Mouse (Mus musculus) kidney, embryonic 14.5 days (tissue): ENCODE measurements around the gene St8sia4. TPM values are rescaled to one million over a fixed set of nuclear protein-coding genes. Genes with fewer than 3 reads are reported as not detected.

ENCODE experiments used
- ATAC-seq: fragments of 200-750 bp; cut with Nextera tagmentation; 2 replicates; pipeline ENCODE4 v1.8.0; 2017; ENCODE audit warnings: moderate number of reproducible peaks, mild to moderate bottlenecking, moderate TSS enrichment, moderate library complexity; ENCODE audit not compliant: low FRiP score, low TSS enrichment
- H3K27ac ChIP-seq: fragments of 300-500 bp; sonication (generic); 2 replicates; pipeline ENCODE4 v1.5.1; 2014; ENCODE audit warnings: low read depth, mild to moderate bottlenecking, low read length, moderate library complexity, mixed read lengths
- H3K27me3 ChIP-seq: fragments of 300-500 bp; sonication (generic); 2 replicates; pipeline ENCODE4 v1.6.1; 2014; ENCODE audit warnings: mild to moderate bottlenecking, low read length; ENCODE audit not compliant: control insufficient read depth, insufficient read depth
- H3K36me3 ChIP-seq: fragments of 300-500 bp; sonication (generic); 2 replicates; pipeline ENCODE4 v1.6.1; 2014; ENCODE audit warnings: low read length, mixed read lengths; ENCODE audit not compliant: control insufficient read depth, insufficient read depth
- H3K4me1 ChIP-seq: fragments of 300-500 bp; sonication (generic); 2 replicates; pipeline ENCODE4 v1.6.1; 2014; ENCODE audit warnings: low read length, mixed read lengths; ENCODE audit not compliant: control insufficient read depth, insufficient read depth
- H3K4me2 ChIP-seq: fragments of 300-500 bp; sonication (generic); replicated peaks from 2 replicates; pipeline ENCODE4 v1.6.1; 2014; ENCODE audit warnings: low read depth, mild to moderate bottlenecking, low read length
- H3K4me3 ChIP-seq: fragments of 300-500 bp; sonication (generic); 2 replicates; pipeline ENCODE4 v1.5.1; 2014; ENCODE audit warnings: mild to moderate bottlenecking, low read length
- H3K9ac ChIP-seq: fragments of 300-500 bp; sonication (generic); 2 replicates; pipeline ENCODE4 v1.6.1; 2014; ENCODE audit warnings: low read depth, mild to moderate bottlenecking, low read length, moderate library complexity
- H3K9me3 ChIP-seq: fragments of 300-500 bp; sonication (generic); 2 replicates; pipeline ENCODE4 v1.6.1; 2016; ENCODE audit warnings: low read length; ENCODE audit not compliant: control insufficient read depth
- WGBS: fragments of 180-500 bp; shearing (Covaris S2); extraction: QIAGEN DNeasy Blood & Tissue Kit; methylation state at CpG from one replicate; pipeline ENCODE4 v1.1.7; 2014; 5-methylcytosine and 5-hydroxymethylcytosine counted together
- polyA plus RNA-seq: library from polyadenylated mRNA; unstranded; fragments of >200 nt; fragmentation: Nextera tagmentation; extraction: Ambion mirVana; gene quantifications from 2 replicates; pipeline ENCODE4 v1.2.1, GENCODE M21; 2014

Gene St8sia4
- polyA plus RNA-seq, 1 experiment from 2014 or later = 4.0 TPM

- no peak overlapping the region for H3K27ac ChIP-seq
- H3K4me3 ChIP-seq = no peak overlapping the region
- H3K9me3 ChIP-seq = no peaks in the 10 kb centered on the region
Measured at GRCm38 (mm10) chr1:95664321-95664825, 3.0 kb downstream of the St8sia4 start.

DNA sequence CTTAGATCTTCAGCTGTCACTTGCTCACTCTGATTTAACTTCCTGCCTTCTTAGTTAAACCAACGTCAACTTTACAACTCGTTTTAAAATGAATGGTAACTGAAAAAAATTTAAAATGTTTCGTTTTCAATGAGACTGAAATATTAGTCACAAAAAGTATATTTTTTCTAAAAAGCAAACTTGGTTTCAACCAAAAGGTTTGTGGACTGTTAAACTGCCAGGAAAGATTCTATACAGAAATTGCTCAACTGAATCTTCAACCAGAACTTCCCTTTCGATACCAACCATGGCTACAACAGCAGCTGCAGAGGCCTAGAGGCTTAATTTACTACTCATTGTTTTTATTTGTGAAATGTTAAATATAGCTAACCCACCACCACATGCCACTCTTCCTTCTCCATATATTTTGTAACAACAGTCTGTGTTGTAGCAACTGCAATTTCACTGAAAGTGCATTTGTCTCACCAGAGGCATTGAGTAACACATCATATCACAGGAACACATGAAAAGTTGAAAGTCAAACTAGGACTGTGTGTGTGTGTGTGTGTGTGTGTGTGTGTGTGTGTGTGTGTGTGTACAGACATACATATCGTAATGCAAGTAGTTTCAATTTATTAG is 10.2 kb downstream of the St8sia4 start:
- Histone ChIP-seq H3K4me3 (no peak overlapping the region), H3K4me1 (no peaks in the 10 kb centered on the region), H3K9ac (no peak overlapping the region), H3K27ac (no peak overlapping the region), H3K36me3 (no peaks in the 10 kb centered on the region), H3K9me3 (no peaks in the 10 kb centered on the region), H3K4me2 (no peak overlapping the region), H3K27me3 (no peaks in the 10 kb centered on the region)
- ATAC-seq = no peak
- WGBS = 70% methylated on average over 5 of the region's 5 CpGs

More at GRCm38 (mm10) chr1:95664321-95664825, 3.0 kb downstream of the St8sia4 start:
- H3K9ac ChIP-seq = no peak overlapping the region
- peaks cover 10% of the 10 kb centered on the region for H3K4me1 ChIP-seq
- no peaks in the 10 kb centered on the region for H3K27me3 ChIP-seq
- 32% methylated on average over 4 of the region's 4 CpGs for WGBS
- H3K4me2 ChIP-seq = no peak overlapping the region
- no peaks in the 10 kb centered on the region for H3K36me3 ChIP-seq
- no peak for ATAC-seq

DNA sequence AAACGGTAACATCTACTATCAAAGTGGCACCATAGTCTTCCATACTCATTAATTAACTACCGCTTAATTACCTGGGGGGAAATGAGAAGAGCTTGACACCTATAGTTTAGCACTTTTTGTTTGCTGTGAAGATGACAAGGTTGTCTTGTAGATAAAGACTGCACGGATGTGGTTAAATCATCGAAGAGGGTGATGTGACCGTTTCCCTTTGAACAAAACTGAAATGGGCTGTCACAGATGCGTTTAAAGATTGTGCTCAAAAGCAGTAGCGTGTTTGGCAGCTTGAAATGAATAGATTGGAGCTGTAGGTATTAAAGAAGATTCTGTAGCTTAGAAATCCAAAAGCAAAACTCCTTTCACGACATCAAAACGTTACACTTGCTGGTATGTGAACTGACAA is 11.8 kb downstream of the St8sia4 start:
- H3K9me3 ChIP-seq = no peaks in the 10 kb centered on the region
- 89% methylated on average over 9 of the region's 9 CpGs for WGBS
- no peak overlapping the region for H3K9ac ChIP-seq
- H3K4me2 ChIP-seq = no peak overlapping the region
- no peaks in the 10 kb centered on the region for H3K27me3 ChIP-seq
- no peaks in the 10 kb centered on the region for H3K4me1 ChIP-seq
- no peak for ATAC-seq
- H3K27ac ChIP-seq = no peak overlapping the region
- no peak overlapping the region for H3K4me3 ChIP-seq
- no peaks in the 10 kb centered on the region for H3K36me3 ChIP-seq

DNA sequence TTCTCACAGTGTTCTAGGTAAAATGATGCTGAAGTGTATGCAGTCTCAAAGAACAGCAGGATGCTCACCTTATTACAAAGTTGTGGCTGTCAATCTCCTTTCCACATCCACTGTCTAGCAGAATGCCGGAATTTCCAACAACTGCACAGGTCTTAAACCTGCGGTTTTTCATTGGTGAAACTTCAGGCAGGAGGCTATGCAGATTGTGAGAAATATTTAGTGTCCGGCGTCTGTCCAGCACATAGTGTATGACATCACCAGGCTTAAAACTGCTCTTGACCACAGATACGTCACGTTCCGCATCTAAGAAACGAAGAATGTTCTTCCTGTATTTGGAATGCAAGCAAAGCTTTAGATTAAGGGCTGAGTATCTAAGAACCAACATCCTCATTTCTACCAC is 13.9 kb downstream of the St8sia4 start:
- no peak overlapping the region for H3K4me3 ChIP-seq
- no peaks in the 10 kb centered on the region for H3K27me3 ChIP-seq
- H3K9ac ChIP-seq = no peak overlapping the region
- no peaks in the 10 kb centered on the region for H3K36me3 ChIP-seq
- no peak overlapping the region for H3K27ac ChIP-seq
- ATAC-seq = no peak
- no peaks in the 10 kb centered on the region for H3K9me3 ChIP-seq
- WGBS = 92% methylated on average over 8 of the region's 8 CpGs
- H3K4me1 ChIP-seq = no peaks in the 10 kb centered on the region
- no peak overlapping the region for H3K4me2 ChIP-seq

DNA sequence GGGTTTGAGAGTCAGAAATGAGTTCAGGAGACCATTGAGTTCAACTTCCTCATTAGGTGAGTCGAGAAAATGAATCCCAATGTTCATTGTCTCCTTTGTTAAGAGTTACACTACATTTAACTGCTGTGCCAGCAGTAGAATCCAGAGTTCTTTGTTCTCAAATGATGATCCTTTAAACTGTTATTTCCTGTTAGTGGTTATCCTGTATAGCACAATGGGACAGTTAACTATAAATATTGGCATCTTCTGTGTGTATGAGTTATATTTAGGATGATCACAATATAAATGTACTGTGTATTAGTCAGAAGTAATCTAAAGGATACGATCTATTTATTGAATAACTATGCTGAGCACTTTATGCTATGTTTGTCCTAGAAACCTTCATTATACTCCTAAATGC is 23.1 kb downstream of the St8sia4 start:
- Histone ChIP-seq H3K9ac (no peak overlapping the region), H3K27me3 (no peaks in the 10 kb centered on the region), H3K4me2 (no peak overlapping the region), H3K9me3 (no peaks in the 10 kb centered on the region), H3K36me3 (no peaks in the 10 kb centered on the region), H3K4me1 (no peaks in the 10 kb centered on the region), H3K27ac (no peak overlapping the region), H3K4me3 (no peak overlapping the region)
- WGBS = 73% methylated on average over 2 of the region's 2 CpGs
- ATAC-seq = no peak

GRCm38 (mm10) chr1:95639001-95639400 is 28.4 kb downstream of the St8sia4 start:
- H3K4me2 ChIP-seq = no peak overlapping the region
- no peak for ATAC-seq
- 95% methylated on average over 3 of the region's 3 CpGs for WGBS

DNA sequence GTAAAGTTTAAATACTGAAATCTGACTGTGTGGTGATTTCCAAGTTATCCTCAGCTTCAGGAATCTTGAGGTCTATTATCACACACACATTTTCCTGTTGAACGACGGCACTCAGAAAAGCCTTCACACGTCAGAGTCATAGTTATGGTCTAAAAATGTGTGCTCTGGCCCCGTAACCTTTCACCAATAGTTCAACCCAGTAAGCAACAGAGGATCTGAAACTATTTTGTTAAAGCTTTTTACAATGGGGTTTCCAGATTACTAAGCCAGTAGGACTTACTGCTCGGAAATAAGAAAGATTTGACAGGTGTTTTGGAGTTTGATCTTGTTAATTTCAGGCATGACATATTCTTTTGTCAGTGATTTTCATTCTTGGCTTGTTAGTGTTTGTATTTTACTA is 43.0 kb downstream of the St8sia4 start:
- no peak overlapping the region for H3K4me3 ChIP-seq
- no peaks in the 10 kb centered on the region for H3K9me3 ChIP-seq
- no peak overlapping the region for H3K9ac ChIP-seq
- H3K4me1 ChIP-seq = no peaks in the 10 kb centered on the region
- 74% methylated on average over 5 of the region's 5 CpGs for WGBS
- no peak overlapping the region for H3K27ac ChIP-seq
- no peak overlapping the region for H3K4me2 ChIP-seq
- ATAC-seq = no peak
- no peaks in the 10 kb centered on the region for H3K36me3 ChIP-seq
- H3K27me3 ChIP-seq = no peaks in the 10 kb centered on the region

More at GRCm38 (mm10) chr1:95639001-95639400, 28.4 kb downstream of the St8sia4 start:
- H3K36me3 ChIP-seq = no peaks in the 10 kb centered on the region
- H3K9me3 ChIP-seq = no peaks in the 10 kb centered on the region
- no peak overlapping the region for H3K9ac ChIP-seq
- no peak overlapping the region for H3K27ac ChIP-seq
- no peak overlapping the region for H3K4me3 ChIP-seq
- H3K4me1 ChIP-seq = no peaks in the 10 kb centered on the region
- no peaks in the 10 kb centered on the region for H3K27me3 ChIP-seq

- H3K4me3 ChIP-seq = no peak overlapping the region
- WGBS = 27% methylated on average over 3 of the region's 3 CpGs
Measured at GRCm38 (mm10) chr1:95618647-95619046, 48.7 kb downstream of the St8sia4 start.

DNA sequence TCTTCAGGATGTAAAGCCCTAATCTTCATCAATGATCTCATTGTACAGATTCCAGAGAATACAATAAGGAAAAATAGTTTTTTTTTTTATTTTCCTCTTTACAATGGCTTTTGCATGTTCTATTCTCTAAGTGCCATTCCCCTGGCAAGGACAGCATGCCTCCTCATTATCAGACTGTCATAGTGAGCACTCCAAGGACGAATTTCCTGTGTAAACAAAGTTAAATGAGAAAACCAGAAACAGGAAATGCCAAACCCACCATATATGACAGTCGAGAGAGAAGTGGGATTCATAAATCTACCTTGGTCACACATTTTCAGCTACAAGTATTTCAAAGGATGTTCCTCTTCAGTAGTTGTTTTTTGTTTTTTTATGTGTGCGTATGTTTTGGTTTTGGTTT is 49.2 kb downstream of the St8sia4 start:
- ATAC-seq = no peak
- H3K27me3 ChIP-seq = no peaks in the 10 kb centered on the region

More at GRCm38 (mm10) chr1:95618647-95619046, 48.7 kb downstream of the St8sia4 start:
- H3K9ac ChIP-seq = no peak overlapping the region
- H3K4me1 ChIP-seq = no peaks in the 10 kb centered on the region
- no peaks in the 10 kb centered on the region for H3K36me3 ChIP-seq
- H3K9me3 ChIP-seq = no peaks in the 10 kb centered on the region
- H3K27ac ChIP-seq = no peak overlapping the region
- H3K4me2 ChIP-seq = no peak overlapping the region
- no peaks in the 10 kb centered on the region for H3K27me3 ChIP-seq
- no peak for ATAC-seq

More for the DNA sequence above, 49.2 kb downstream of the St8sia4 start:
- Histone ChIP-seq H3K4me1 (no peaks in the 10 kb centered on the region), H3K27ac (no peak overlapping the region), H3K9me3 (no peaks in the 10 kb centered on the region), H3K36me3 (no peaks in the 10 kb centered on the region), H3K4me2 (no peak overlapping the region), H3K4me3 (no peak overlapping the region), H3K9ac (no peak overlapping the region)
- WGBS = 42% methylated on average over 3 of the region's 3 CpGs
